In genomic region chr7:3674507-3675227, GRCm38 (mm10) we compare ENCODE assay signal across 8 mouse cellular contexts. TPM values are rescaled to one million over a fixed set of nuclear protein-coding genes. Genes with fewer than 3 reads are reported as not detected.
DNase-seq lines count a peak whose midpoint lies in the region; ATAC-seq and TF ChIP-seq lines count a peak whose summit lies in the region.

No protein-coding gene starts in this region.

- no peak overlapping the region for H3K9ac ChIP-seq in hindbrain, embryonic 11.5 days (ENCODE audit: low read depth, low read length)
- no peak overlapping the region for H3K9ac ChIP-seq in lung, embryonic 15.5 days

- H3K27ac ChIP-seq in cerebellum, adult 2 months (ENCODE audit: insufficient read depth, low read length) = no peak overlapping the region
- no peak overlapping the region for H3K27ac ChIP-seq in hindbrain, embryonic 11.5 days (ENCODE audit: low read depth, low read length)
- no peak overlapping the region for H3K27ac ChIP-seq in lung, embryonic 15.5 days
- no peak overlapping the region for H3K27ac ChIP-seq in thymus, adult 2 months (ENCODE audit: control insufficient read depth, insufficient read depth, low read length)

- peaks cover 4% of the 10 kb centered on the region; the same call in 1 of the 2 replicates for H3K27me3 ChIP-seq in G1E (ENCODE audit: insufficient read depth, low read length)
- H3K27me3 ChIP-seq in cerebellum, adult 2 months (ENCODE audit: control insufficient read depth, insufficient read depth, low read length) = no peaks in the 10 kb centered on the region
- no peaks in the 10 kb centered on the region for H3K27me3 ChIP-seq in hindbrain, embryonic 11.5 days (ENCODE audit: control insufficient read depth, insufficient read depth, low read length)
- no peaks in the 10 kb centered on the region for H3K27me3 ChIP-seq in lung, embryonic 15.5 days
- no peaks in the 10 kb centered on the region for H3K27me3 ChIP-seq in thymus, adult 2 months (ENCODE audit: control insufficient read depth, insufficient read depth, low read length)

- peak; percentile 95 for TF ChIP-seq CTCF in G1E (IDR thresholded peaks at IDR 0.05; ENCODE audit: low read depth, low read length)
- TF ChIP-seq CTCF in cerebellum, adult 2 months (IDR thresholded peaks at IDR 0.05; ENCODE audit: borderline replicate concordance, insufficient read depth, low read depth, low read length) = peak; percentile 90
- peak; percentile 71; the same call in 1 of the 2 replicates for TF ChIP-seq CTCF in thymus, adult 2 months (IDR thresholded peaks at IDR 0.05; ENCODE audit: borderline replicate concordance, control insufficient read depth, extremely low read depth, insufficient read depth, low read length, poor library complexity)

- ATAC-seq in G1E (ENCODE audit: extremely low read depth, insufficient number of reproducible peaks, low FRiP score, poor library complexity, severe bottlenecking) = peak; percentile 73
- peak; percentile 90 for ATAC-seq in hindbrain, embryonic 11.5 days (ENCODE audit: low FRiP score)
- peak; percentile 81 for ATAC-seq in lung, embryonic 15.5 days (ENCODE audit: borderline replicate concordance, extremely low read depth, low FRiP score, low TSS enrichment)

- H3K4me3 ChIP-seq in G1E (ENCODE audit: low read depth, low read length) = no peak overlapping the region
- no peak overlapping the region for H3K4me3 ChIP-seq in cerebellum, adult 2 months (replicated peaks; ENCODE audit: insufficient read depth, low read depth, low read length)
- no peak overlapping the region for H3K4me3 ChIP-seq in hindbrain, embryonic 11.5 days (ENCODE audit: low read depth, low read length)
- no peak overlapping the region for H3K4me3 ChIP-seq in lung, embryonic 15.5 days
- H3K4me3 ChIP-seq in thymus, adult 2 months (ENCODE audit: control insufficient read depth, insufficient read depth, low read length) = no peak overlapping the region

- peaks cover 27% of the 10 kb centered on the region for H3K36me3 ChIP-seq in G1E (replicated peaks)
- no peaks in the 10 kb centered on the region for H3K36me3 ChIP-seq in hindbrain, embryonic 11.5 days (ENCODE audit: control insufficient read depth, insufficient read depth, low read length)
- no peaks in the 10 kb centered on the region for H3K36me3 ChIP-seq in lung, embryonic 15.5 days
- no peaks in the 10 kb centered on the region for H3K36me3 ChIP-seq in thymus, adult 2 months (ENCODE audit: control insufficient read depth, insufficient read depth, low read length)

- DNase-seq in G1E (ENCODE audit: low spot score) = peak; percentile 53
- DNase-seq in cerebellum, adult 2 months = peak; percentile 77 to 86
- peak; percentile 85 for DNase-seq in forelimb bud, embryonic 11.5 days (ENCODE audit: low read depth, low spot score)
- DNase-seq in hindbrain, embryonic 11.5 days (ENCODE audit: low spot score) = peak; percentile 89
- DNase-seq in layer of hippocampus, adult 9-10 months (ENCODE audit: low spot score) = peak; percentile 68
- peak; percentile 41 for DNase-seq in ovary, adult 18-20 months (ENCODE audit: low spot score)
- DNase-seq in thymus, adult 2 months = peak; percentile 81

- H3K4me2 ChIP-seq in hindbrain, embryonic 11.5 days (replicated peaks; ENCODE audit: low read depth, low read length) = no peak overlapping the region
- no peak overlapping the region for H3K4me2 ChIP-seq in lung, embryonic 15.5 days

- no peaks in the 10 kb centered on the region for H3K9me3 ChIP-seq in G1E (replicated peaks)
- no peaks in the 10 kb centered on the region for H3K9me3 ChIP-seq in hindbrain, embryonic 11.5 days (ENCODE audit: control insufficient read depth, low read length)
- no peaks in the 10 kb centered on the region for H3K9me3 ChIP-seq in lung, embryonic 15.5 days

- H3K4me1 ChIP-seq in G1E (ENCODE audit: insufficient read depth, low read depth, low read length) = peaks cover 7% of the 10 kb centered on the region; the same call in 1 of the 2 replicates
- H3K4me1 ChIP-seq in cerebellum, adult 2 months (ENCODE audit: control insufficient read depth, insufficient read depth, low read length) = no peaks in the 10 kb centered on the region
- no peaks in the 10 kb centered on the region for H3K4me1 ChIP-seq in hindbrain, embryonic 11.5 days (replicated peaks; ENCODE audit: control insufficient read depth, insufficient read depth, low read length)
- no peaks in the 10 kb centered on the region for H3K4me1 ChIP-seq in lung, embryonic 15.5 days
- H3K4me1 ChIP-seq in thymus, adult 2 months (replicated peaks; ENCODE audit: control insufficient read depth, insufficient read depth, low read length) = peaks cover 4% of the 10 kb centered on the region; the same call in 1 of the 2 replicates

- 63% methylated on average over 10 of the region's 10 CpGs for WGBS in cerebellum, adult 2 months
- WGBS in hindbrain, embryonic 11.5 days = 70% methylated on average over 10 of the region's 10 CpGs
- WGBS in lung, embryonic 15.5 days = 67% methylated on average over 10 of the region's 10 CpGs
- WGBS in thymus, adult 2 months = 71% methylated on average over 10 of the region's 10 CpGs

- TF ChIP-seq POLR2A in cerebellum, adult 2 months (IDR thresholded peaks at IDR 0.05; ENCODE audit: borderline replicate concordance, insufficient read depth, low read length) = no peak
- no peak for TF ChIP-seq POLR2A in thymus, adult 2 months (IDR thresholded peaks at IDR 0.05; ENCODE audit: control insufficient read depth, extremely low read depth, insufficient read depth, low read length, poor library complexity)

RNA-seq across cellular contexts. Expression of gene Tmc4, which starts 2.7 kb away (rescaled TPM):
- total RNA-seq in G1E (2014; fragmentation: Nextera tagmentation) = 14.7 and 16.2 TPM in 2 replicates
- total RNA-seq in G1E (2017) = 4.6 and 5.5 TPM in 2 replicates
- 1.4 and 1.8 TPM in 2 replicates for polyA plus RNA-seq in G1E (2012)
- polyA plus RNA-seq in cerebellum, adult 2 months (2012; rRNA removed) = 10.8 and 11.7 TPM in 2 replicates
- polyA plus RNA-seq in hindbrain, embryonic 11.5 days (2014; fragmentation: Nextera tagmentation; extraction: Ambion mirVana) = 3.0 and 4.4 TPM in 2 replicates
- polyA plus RNA-seq in lung, embryonic 15.5 days (2015; fragmentation: Nextera tagmentation; extraction: Ambion mirVana) = 21.7 and 25.5 TPM in 2 replicates
- polyA plus RNA-seq in thymus, adult 2 months (2012; rRNA removed) = 21.7 and 27.9 TPM in 2 replicates

RNA-seq across cellular contexts. Expression of gene Leng1, which starts 9.0 kb away (rescaled TPM):
- total RNA-seq in G1E (2014; fragmentation: Nextera tagmentation) (8.2 and 9.0 TPM in 2 replicates), G1E (2017) (7.6 and 7.7 TPM in 2 replicates)
- polyA plus RNA-seq in G1E (2012) = 10.4 and 11.0 TPM in 2 replicates
- 12.0 and 12.9 TPM in 2 replicates for polyA plus RNA-seq in cerebellum, adult 2 months (2012; rRNA removed)
- 16.4 and 20.9 TPM in 2 replicates for polyA plus RNA-seq in hindbrain, embryonic 11.5 days (2014; fragmentation: Nextera tagmentation; extraction: Ambion mirVana)
- 15.0 and 15.8 TPM in 2 replicates for polyA plus RNA-seq in lung, embryonic 15.5 days (2015; fragmentation: Nextera tagmentation; extraction: Ambion mirVana)
- 4.3 and 4.9 TPM in 2 replicates for polyA plus RNA-seq in thymus, adult 2 months (2012; rRNA removed)

RNA-seq across cellular contexts. Expression of gene Tsen34, which starts 18.0 kb away (rescaled TPM):
- total RNA-seq in G1E (2014; fragmentation: Nextera tagmentation) (7.8 and 8.4 TPM in 2 replicates), G1E (2017) (17.0 and 28.6 TPM in 2 replicates)
- polyA plus RNA-seq in G1E (2012) = 70.3 and 100 TPM in 2 replicates
- 112 and 115 TPM in 2 replicates for polyA plus RNA-seq in cerebellum, adult 2 months (2012; rRNA removed)
- polyA plus RNA-seq in hindbrain, embryonic 11.5 days (2014; fragmentation: Nextera tagmentation; extraction: Ambion mirVana) = 204 and 207 TPM in 2 replicates
- 296 and 312 TPM in 2 replicates for polyA plus RNA-seq in lung, embryonic 15.5 days (2015; fragmentation: Nextera tagmentation; extraction: Ambion mirVana)
- polyA plus RNA-seq in thymus, adult 2 months (2012; rRNA removed) = 53.6 and 57.6 TPM in 2 replicates

RNA-seq across cellular contexts. Expression of gene Mboat7, which starts 18.7 kb away (rescaled TPM):
- 36.2 and 38.0 TPM in 2 replicates for total RNA-seq in G1E (2014; fragmentation: Nextera tagmentation)
- 20.6 and 21.3 TPM in 2 replicates for total RNA-seq in G1E (2017)
- polyA plus RNA-seq in G1E (2012) = 57.0 and 67.4 TPM in 2 replicates
- polyA plus RNA-seq in cerebellum, adult 2 months (2012; rRNA removed) = 114 and 115 TPM in 2 replicates
- 22.2 and 25.1 TPM in 2 replicates for polyA plus RNA-seq in hindbrain, embryonic 11.5 days (2014; fragmentation: Nextera tagmentation; extraction: Ambion mirVana)
- polyA plus RNA-seq in lung, embryonic 15.5 days (2015; fragmentation: Nextera tagmentation; extraction: Ambion mirVana) = 49.8 and 51.4 TPM in 2 replicates
- 75.5 and 82.5 TPM in 2 replicates for polyA plus RNA-seq in thymus, adult 2 months (2012; rRNA removed)

RNA-seq across cellular contexts. Expression of gene Rps9, which starts 29.1 kb away (rescaled TPM):
- total RNA-seq in G1E (2014; fragmentation: Nextera tagmentation) (1,085 and 1,090 TPM in 2 replicates), G1E (2017) (2,177 and 2,187 TPM in 2 replicates)
- 598 and 1,340 TPM in 2 replicates for polyA plus RNA-seq in G1E (2012)
- 866 and 1,027 TPM in 2 replicates for polyA plus RNA-seq in cerebellum, adult 2 months (2012; rRNA removed)
- polyA plus RNA-seq in hindbrain, embryonic 11.5 days (2014; fragmentation: Nextera tagmentation; extraction: Ambion mirVana) = 1,221 and 1,232 TPM in 2 replicates
- polyA plus RNA-seq in lung, embryonic 15.5 days (2015; fragmentation: Nextera tagmentation; extraction: Ambion mirVana) = 1,380 and 1,502 TPM in 2 replicates
- 2,860 and 2,943 TPM in 2 replicates for polyA plus RNA-seq in thymus, adult 2 months (2012; rRNA removed)
